Mouse (Mus musculus) fibroblast of lung, adult 2 months (primary cell): ENCODE measurements at regions not wholly inside any gene's neighbourhood (a gene's known extent, or its start where the extent isn't known, plus 50 kb on each side); places are given as distances from the start of the nearest gene placed in this dataset.

Experiments
- DNase-seq: peaks from one replicate; pipeline ENCODE4 v3.0.0-alpha.2; 2011; ENCODE audit warnings: low read depth

DNA sequence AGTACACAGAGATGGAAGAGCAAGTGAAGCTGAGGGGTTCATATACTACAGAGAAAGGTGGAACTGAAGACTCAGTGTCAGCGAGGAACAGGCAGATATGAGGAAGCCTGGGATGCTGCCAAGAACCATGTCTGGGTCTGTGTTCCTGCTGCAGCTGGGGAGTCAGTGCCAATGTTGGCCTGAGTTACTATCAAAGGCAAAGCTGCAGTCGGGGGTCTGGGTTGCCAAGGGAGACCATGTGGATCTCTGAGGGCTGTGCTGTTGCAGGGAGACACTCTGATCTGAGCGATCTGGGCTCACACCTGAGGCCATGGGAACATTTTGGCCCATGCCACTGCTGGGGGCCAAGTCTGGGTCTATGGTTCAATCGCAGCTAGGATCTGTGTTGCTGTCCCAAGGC, 612.5 kb upstream of the Nrsn1 start:
- DNase-seq, result no peak

DNA sequence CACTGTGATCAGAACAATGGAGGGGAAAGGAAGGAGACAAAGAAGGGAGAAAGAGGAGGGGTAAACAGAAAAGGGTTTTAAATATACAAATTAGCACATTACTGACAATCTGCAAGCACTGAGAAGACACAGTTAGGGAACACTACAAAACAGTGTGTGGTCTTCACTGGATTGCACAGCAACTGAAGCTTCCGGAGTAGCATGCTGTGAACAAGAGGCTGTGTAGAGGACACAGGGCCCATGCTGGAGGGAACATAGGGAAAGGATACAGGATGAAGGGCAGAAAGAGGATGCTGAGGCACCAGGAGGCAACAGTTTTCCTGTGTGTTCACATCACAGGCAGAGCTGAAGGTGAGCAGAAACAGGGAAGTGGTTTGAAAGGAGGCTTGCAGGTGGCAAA, 598.6 kb upstream of the Nrsn1 start:
- no peak for DNase-seq

DNA sequence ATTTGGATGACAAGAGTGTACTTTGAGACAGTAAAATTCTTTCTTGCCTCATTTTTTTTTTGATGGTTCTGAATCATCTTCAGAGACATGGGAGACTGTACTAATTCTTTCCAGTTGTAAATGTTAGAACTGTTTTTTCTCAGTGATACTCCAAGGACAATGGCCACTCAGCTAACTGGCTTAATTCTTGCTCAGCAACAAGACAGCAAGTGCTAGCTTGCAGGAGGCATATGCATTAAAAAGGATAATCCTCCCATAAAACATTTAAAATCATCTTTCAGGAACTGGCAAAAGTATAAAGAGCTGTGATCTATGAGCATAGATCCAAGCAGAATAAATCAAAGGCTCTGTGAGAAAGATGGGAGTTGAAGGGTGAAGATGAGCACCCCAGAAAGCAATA, 587.9 kb upstream of the Nrsn1 start:
- DNase-seq, result no peak

DNA sequence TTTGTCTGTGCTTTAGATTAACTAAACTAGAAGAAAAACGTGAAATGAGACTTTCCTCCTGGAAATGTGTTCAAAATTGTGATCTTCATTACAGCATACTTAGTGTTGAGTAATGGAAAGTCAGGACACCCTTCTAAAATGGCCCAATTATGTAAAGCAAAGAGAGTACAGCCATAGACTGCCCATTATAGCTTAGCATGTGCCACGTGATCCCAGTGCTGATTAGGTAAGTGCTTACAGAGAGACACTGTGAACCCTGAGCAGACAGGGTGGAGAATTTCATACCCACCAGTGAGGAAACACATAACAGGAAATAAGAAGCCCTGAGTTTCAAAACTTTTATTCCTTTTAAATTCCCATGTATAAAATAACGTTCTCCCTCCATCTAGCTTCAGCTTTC, 587.3 kb upstream of the Nrsn1 start:
- DNase-seq, result no peak

DNA sequence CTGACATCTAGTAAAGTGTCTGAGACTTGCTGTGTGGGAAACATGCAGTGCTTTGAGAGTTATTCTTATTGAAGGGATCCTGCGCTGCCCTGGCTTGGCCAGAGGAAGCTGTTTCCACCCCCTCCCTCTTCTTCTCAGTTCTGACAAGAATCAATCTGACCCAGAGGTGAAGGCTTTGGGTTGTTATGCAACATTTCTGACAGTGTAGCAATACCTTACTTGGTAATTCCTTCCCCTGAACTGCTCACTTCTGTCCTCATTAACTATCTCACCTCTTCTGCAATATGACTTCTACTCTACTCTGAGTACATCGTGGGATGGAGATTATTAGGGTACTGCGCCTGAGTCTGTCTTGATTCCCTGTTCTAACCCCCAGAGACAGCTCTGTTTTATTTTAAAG, 586.8 kb upstream of the Nrsn1 start:
- no peak for DNase-seq

DNA sequence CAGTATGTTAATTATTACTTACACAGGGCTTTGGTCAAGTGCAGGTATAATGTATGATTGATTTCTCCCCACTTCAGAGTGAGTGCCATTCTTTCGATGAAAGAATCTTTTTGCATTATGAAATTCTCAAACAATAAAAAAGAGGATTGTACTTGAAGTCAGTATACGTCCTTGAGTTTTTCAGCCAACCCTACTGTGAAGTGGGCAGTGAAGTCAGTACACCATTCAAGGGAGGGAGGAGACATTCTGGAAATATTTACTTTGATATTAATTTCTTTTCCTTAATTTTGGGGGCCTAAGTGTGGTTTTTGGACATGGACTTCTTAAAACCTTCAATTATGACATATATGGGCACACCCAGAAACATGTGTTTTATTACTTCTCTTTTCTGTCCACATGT, 586.2 kb upstream of the Nrsn1 start:
- no peak for DNase-seq

DNA sequence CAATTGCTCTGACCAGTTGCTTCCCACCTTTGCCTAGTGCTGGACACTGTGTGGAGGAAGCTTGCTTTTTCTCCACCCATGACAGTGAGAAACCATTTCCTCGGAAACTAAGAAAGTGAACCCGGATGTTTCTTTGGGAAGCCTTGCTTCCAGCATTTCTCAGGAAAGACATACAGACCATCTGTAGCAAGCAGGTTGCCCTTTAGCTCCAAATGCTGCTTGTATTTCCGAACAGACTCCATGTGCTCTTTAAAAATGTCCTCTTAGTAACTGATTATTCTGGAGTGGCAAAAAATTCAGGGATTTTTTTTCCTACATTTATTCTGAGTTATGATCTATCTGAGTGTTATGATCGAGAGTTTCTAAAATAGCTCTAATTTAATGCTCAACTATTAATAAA, 577.9 kb upstream of the Nrsn1 start:
- no peak for DNase-seq

DNA sequence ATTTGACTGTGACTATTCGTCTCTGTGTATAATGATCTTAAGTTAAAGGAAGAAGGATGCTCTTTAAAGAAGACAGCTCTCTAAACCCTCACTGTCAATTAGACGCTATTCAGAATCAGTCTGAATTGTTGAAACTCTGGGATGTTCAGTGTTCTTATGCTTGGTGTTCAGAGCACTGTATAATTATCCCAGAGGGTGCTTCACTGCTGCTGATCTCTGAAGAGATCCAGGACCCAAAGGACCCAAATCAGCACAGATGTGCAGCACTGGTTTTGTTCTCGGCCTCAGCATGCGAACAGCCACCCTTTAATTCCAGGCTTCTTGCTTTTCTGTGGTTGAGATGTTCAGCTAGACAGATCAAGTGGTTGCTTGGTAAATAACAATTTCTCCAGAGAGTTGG, 567.9 kb upstream of the Nrsn1 start:
- DNase-seq, result no peak

DNA sequence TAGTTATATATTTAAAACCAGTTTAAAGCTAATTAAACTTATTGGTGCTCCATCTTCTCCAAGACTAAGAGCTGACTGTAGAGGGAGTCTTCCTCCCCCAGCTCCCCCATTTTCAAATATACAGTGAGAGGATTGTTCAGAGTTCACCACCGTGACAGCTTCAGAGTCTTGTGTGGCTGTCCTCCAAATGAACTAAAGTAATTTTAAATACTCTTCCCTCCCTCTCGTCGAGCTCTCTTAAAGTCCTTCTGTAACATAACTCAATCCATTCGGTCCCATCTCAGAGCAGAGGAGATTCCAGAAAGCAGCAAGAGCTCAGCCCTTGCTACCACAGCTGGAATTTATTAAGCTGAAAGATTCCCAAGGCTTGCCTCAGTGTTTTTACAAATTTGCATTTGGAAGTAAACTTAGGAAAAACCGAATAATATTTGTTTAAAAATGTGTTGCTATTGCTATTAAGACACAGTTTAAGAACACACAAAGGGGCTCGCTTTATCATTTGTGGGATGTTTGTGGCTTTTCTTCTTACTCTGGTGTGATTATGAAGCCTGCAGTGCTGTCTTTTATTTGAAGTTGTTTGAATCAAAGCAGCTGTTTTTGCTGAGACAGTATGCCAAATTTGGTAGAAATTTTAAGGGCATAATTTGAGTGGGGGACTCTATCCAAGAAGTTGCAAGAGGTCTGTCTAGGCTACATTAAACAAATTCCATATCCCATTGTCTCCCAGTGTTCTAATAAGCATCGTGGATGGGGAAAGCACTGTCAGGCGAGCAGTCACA, 559.0 kb upstream of the Nrsn1 start:
- DNase-seq, result peak; percentile 38

DNA sequence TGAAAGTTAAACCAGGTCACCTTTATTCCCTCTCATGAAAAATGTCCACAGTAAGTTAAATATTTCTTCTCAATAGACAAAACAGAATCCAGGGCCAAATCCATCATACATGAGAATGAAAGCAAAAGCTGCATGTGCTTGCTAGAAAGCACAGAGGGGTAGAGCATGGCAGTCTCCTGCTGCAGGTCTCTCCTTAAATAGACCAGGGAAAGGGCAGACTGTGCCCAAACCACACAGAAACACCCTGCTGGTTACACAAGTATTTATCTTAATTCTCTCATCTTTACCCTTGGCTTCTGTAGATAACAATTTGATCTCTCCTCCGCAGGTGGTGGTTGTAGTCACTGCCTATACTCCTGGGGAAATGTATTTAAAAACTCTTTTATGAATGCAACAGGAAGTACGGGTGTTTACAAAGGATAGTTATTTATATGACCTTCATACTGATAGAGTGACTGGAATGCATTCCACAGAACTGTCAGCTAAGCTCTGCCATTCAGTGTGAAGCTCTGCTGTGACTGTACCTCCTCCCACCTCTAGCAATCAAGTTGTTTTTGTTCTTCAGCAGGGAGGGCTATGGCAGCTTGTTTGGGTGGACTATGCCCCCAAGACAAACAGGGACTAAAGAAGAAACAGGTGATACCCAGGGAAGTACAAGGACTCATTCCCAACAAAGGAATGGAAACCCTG, 538.4 kb upstream of the Nrsn1 start:
- DNase-seq, result no peak

DNA sequence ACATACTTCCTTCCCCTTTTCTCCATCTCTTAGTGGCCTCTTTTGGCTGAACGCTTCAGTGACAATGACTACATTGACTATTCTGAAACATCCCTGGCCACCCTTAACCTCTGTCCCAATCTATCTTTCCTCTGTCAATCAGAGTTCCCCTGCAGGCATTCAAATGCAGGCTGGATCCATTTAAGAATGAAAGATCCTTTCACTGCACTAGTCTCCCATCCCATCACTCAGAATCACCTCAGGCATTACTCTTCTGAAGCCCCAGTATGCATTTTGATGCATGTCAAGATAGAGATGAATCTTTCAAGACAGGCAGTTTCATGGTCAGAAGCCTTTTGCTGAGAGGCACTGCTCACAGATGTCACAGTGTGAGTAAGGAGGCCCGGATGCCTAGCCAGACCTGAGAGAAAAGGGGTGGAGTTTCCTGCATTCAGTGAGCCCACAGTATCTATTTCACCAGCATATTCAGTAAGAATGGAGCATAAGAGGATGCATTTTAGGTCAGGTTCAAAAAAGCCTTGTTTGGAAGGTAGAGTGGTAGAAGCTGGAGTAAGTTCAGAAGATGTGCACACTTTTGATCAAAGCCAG, 523.0 kb upstream of the Nrsn1 start:
- no peak for DNase-seq

DNA sequence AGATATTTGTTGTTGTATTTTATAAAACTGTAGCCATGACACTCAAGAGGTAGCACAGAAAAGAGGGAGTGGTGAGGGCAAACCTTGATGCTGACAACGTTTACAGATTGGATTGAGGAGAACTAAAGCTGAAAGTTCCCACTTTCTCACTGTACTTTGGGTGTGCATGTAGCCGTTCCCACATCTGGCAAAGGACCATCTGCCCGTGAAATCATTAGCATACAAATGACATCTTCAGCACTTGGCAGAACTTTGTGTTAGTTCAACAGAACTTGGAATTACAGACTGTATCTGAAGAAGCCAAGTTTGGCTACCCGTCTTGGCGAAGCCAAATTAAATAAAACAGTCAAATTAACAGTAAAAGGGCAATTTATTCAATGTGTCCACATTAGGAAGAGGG, 510.9 kb upstream of the Nrsn1 start:
- DNase-seq, result no peak

DNA sequence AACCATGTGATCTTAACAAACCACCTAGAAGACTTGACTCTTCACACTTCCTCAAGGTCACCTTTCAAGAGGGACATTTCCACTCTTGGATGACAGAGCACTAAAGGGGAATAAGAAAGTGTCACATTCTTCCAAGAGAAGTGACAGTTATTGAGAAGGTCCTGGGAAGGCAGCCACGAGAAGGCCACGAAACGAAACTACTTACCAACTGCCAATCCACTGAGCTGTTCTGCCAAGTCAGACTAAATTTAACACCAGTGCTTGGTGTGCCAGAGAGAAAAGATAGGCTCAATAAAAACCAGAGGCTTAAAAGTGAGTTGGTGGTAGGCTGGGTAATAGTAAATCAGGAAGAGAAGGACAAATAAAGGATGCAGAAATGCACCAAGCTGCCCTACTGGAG, 507.4 kb upstream of the Nrsn1 start:
- peak; percentile 28 for DNase-seq

DNA sequence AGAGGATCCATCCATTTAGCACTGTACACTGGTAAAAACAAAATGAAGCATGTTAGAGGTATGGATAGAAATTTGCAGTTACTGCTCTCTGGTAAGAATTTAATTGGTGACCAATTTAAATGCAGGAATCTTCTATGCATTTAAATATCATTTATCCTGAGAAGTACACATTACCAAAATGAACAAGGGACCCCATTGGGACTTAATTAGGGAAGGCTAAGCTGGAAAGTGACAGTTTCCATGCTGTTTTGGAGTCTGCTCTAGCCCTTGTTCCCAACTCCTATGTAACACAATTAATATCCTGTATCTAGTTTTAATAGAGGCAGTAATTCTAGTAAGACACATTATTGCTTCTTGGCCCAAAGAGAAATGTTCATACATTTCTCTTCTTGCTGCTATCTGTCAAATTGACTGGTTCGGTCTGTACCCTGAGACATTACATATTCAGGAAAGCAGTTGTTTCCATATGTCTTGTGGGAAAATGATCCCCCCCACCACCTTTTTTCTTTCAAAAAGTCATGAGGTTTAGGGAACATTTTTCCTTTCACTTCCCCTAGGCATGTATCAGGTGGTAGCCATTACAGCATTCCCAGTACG, 504.4 kb upstream of the Nrsn1 start:
- no peak for DNase-seq

DNA sequence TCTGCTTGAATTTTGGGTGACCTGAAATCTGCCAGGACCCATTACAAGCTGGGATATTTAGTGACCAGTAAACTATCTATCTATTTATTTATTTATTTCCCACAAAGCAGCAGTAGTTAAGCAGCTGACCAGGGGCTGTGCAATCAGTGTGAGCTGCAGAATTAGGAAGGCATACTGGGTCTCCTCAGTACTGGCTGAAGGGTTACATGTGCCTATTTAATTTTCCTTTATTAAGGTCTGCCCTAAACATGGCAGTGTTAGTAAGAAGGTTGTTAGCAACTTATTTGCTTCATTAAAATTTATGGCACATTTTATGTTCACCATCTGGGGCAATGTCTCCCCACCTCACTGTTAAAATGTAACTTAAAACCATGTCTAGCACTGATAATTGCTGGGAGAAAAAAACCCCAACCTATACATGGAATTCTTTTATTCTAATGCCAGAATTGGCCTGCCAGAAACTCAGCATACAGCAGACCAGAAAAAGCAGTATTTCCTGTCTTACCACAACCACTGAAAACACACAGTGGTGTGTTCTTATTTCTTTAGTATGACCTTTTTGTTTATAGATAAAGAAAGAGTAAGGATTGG, 484.3 kb upstream of the Nrsn1 start:
- DNase-seq, result no peak

DNA sequence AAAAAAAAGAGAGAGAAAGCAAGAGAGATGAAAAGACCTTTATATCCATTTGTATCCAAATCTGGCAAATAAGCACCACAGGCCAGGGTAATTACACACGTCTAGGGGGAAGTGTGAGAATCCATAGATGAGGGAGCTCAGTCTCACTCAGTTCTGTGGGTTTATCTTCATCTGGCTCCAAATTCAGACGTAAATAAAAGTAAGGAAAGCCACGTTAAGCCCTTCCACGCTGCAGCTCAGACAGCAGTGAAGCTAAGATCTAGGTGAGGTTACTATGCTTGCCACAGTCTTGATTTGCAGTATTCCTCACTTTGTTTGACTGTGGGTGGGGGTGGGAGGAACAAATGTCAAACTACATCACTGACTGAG, 481.1 kb upstream of the Nrsn1 start:
- DNase-seq, result no peak

DNA sequence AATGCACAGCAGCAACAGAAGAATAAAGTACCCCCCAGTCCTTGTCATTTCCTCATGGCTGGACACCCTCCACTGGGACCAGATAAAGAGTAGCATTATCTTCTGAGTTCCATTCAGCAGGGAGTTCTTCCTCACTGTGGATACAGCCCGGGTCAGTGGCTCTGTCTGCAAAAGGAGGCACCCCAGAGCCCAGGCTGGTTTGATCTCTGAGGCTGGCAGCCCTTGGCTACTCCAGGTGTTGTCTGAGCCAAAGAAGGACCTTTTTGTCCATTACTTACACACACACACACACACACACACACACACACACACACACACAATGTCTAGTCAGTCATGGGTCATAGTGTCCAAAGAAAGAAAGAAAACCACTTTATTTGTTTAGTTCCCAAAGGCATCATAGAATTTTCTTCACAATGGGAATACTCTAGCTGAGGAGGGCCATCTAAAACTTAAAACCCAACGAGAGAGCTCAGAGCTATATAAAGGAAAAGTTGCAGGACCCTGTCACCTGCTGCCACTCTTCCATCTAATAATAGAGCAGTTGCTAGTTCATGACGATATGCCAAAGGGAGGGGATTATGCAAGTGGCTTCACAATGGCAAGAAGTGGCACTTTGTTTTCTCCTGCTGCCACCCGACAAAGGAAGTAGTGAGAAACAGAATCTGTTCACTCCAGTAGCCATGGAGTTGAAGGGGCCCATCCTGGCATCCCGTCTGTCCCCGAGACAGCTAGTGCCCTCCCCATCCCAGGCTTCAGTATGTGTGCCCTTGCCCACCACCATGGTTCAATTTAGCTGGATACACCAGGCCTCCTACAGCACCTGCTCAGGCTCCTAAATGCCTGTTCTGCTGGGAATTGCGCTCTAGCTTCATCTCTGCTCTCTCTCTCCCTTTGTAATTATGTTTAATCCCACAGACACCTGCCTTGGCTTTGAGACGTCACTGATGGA, 480.4 kb upstream of the Nrsn1 start:
- no peak for DNase-seq

DNA sequence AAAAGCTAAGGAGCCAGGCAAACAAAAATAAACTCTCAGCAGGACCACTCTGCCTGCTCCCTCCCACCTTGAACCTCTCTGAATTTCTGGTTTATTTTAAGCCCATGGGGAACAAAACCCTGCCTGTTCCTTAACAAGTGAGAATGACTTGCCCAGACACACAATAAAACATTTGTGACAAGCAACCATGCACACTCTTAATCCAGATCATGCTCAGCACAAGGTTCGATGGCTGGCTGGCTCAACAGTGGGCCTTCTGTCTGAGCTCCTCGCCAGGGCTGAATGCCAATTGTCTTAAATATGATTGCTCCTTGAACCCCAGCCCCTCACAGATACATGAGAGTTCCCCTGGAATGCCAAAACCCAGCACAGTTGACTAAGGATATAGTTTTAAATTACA, 468.3 kb upstream of the Nrsn1 start:
- DNase-seq, result peak; percentile 22

DNA sequence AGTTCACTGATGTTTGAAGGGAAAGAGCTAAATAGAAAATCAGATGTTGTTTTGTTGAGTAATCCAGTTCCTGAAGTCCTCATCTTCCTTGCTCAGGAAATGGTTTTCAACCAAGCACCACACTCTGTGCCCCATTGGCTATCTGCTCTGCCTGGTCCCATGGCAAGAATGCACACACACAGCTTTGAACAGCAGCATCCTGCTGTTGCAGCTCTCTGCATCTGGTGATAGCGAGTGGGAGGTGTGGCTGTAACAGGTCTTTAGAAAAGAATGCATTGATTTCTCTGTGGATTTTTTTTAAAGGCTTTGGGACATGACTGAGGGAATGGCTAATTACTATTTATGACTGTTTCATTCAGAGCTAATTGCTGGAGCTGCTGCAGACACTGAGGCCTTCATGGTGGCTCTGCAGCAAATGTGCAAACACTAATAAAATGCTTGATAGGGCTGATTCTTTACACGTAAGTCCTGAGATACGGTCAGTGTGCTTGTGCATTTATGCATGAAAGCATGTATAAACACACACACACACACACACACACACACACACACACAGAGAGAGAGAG, 459.1 kb upstream of the Nrsn1 start:
- no peak for DNase-seq

DNA sequence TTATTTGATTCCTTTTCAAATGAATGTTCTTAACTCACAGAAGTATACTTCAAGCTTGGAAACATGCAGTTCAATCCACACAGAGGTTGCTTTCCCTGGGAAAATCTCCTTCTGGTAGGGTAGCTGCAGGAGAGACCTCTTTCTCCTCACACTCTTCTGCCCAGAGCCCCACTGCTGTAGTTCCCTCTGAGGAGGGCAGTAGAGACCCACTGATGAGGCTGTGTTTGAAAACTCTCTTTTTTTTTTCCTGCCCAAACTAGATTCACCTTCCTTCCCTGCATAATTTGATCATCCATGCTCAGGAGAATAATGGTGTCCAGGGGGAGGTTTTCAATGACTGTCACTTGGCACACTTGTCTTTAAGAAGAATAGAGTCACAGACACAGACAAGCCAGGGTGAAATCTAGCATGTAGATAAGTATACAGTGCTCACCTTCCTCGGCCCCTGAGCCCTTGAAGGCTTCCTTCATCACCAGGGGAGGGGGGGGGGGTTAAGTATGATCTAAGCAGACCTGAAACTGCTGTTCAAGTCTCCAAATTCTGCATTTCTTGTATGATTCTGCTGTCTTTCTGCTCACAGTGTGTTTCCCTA, 457.3 kb upstream of the Nrsn1 start:
- peak; percentile 8 for DNase-seq
